Mouse (Mus musculus) heart, adult 2 months (tissue): ENCODE measurements at regions not wholly inside any gene's neighbourhood (a gene's known extent, or its start where the extent isn't known, plus 50 kb on each side); places are given as distances from the start of the nearest gene placed in this dataset.

Experiments used
- CTCF ChIP-seq: fragments of 200-600 bp; IDR thresholded peaks from 2 replicates; pipeline ENCODE4 v1.8.1; 2022; ENCODE audit warnings: antibody characterized with exemption, mild to moderate bottlenecking, moderate library complexity
- POLR2A ChIP-seq: fragments of 200-500 bp; IDR thresholded peaks from 2 replicates; pipeline ENCODE4 v1.6.1; 2011; ENCODE audit warnings: mild to moderate bottlenecking, low read depth, low read length, control low read depth; ENCODE audit not compliant: insufficient read depth

DNA sequence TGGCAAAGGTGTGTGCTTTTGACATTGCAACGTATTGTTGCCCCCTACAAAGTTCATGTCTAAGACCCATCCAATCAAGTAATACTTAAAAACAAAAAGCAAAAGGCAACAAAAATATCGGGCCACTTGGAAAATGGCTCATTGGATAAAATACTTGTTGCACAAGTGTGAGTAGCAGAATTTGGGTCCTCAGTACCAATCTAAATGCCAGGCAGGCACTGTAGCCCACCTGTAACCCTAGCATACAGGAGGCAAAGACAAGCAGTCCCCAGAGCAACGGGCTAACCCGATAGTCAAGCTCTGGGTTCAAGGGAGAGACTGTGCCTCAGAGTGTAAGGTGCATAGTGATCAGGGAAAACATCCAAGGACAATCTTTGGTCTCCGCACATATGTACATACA is 167.8 kb downstream of the Spry2 start:
- TF ChIP-seq POLR2A (no peak), CTCF (no peak)
